Mouse (Mus musculus) CH12.LX (cell line): ENCODE results near the gene Ccdc85b.

ENCODE experiments used
- CHD1 ChIP-seq: IDR thresholded peaks from 2 replicates; pipeline ENCODE4 v1.6.1; 2012; ENCODE audit warnings: low read depth, low read length, improper control_type of control experiment, inconsistent platforms
- CHD2 ChIP-seq: IDR thresholded peaks from 2 replicates; pipeline ENCODE4 v1.6.1; 2011; ENCODE audit warnings: low read length, improper control_type of control experiment
- CTCF ChIP-seq, 2 experiments: IDR thresholded peaks in 1 of 2; conservative IDR thresholded peaks in 1 of 2; 2 replicates each; pipeline ENCODE4 v1.5.1; 2011 to 2012; ENCODE audit warnings: low read depth in 2 of 2, low read length in 2 of 2, improper control_type of control experiment in 1 of 2, inconsistent platforms in 1 of 2, mild to moderate bottlenecking in 1 of 2, moderate library complexity in 1 of 2
- EP300 ChIP-seq: IDR thresholded peaks from 2 replicates; pipeline ENCODE4 v1.6.1; 2011; ENCODE audit warnings: low read length, improper control_type of control experiment
- GABPA ChIP-seq: IDR thresholded peaks from 2 replicates; pipeline ENCODE4 v1.6.1; 2012; ENCODE audit warnings: low read depth, low read length, improper control_type of control experiment, inconsistent platforms; ENCODE audit not compliant: insufficient replicate concordance
- HCFC1 ChIP-seq: IDR thresholded peaks from 2 replicates; pipeline ENCODE4 v1.6.1; 2012; ENCODE audit warnings: low read depth, mild to moderate bottlenecking, inconsistent platforms, low read length, improper control_type of control experiment
- MAX ChIP-seq: IDR thresholded peaks from 2 replicates; pipeline ENCODE4 v1.6.1; 2011; ENCODE audit warnings: low read length, improper control_type of control experiment
- POLR2A ChIP-seq: IDR thresholded peaks from 2 replicates; pipeline ENCODE4 v1.6.1; 2011; ENCODE audit warnings: low read depth, mild to moderate bottlenecking, improper control_type of control experiment, low read length
- RAD21 ChIP-seq: IDR thresholded peaks from 2 replicates; pipeline ENCODE4 v1.6.1; 2011; ENCODE audit warnings: low read depth, mild to moderate bottlenecking, low read length, improper control_type of control experiment, moderate library complexity
- SIN3A ChIP-seq: IDR thresholded peaks from 2 replicates; pipeline ENCODE4 v1.6.1; 2012; ENCODE audit warnings: low read length, improper control_type of control experiment, inconsistent platforms
- SMC3 ChIP-seq: IDR thresholded peaks from 2 replicates; pipeline ENCODE4 v1.6.1; 2011; ENCODE audit warnings: low read depth, low read length, improper control_type of control experiment
- ZC3H11A ChIP-seq: IDR thresholded peaks from 2 replicates; pipeline ENCODE4 v1.6.1; 2012; ENCODE audit warnings: low read depth, mild to moderate bottlenecking, inconsistent platforms, low read length, improper control_type of control experiment

- no peak for TF ChIP-seq POLR2A
- no peak for TF ChIP-seq ZC3H11A
- TF ChIP-seq MAX, result no peak
- no peak for TF ChIP-seq CHD2
- TF ChIP-seq CTCF (conservative IDR thresholded peaks at IDR 0.05 in 1 of 2, IDR thresholded peaks at IDR 0.05 in 1 of 2; ENCODE audit: low read depth in 2 of 2, low read length in 2 of 2), result no peak
- TF ChIP-seq HCFC1, result no peak
- no peak for TF ChIP-seq GABPA
- no peak for TF ChIP-seq EP300
- TF ChIP-seq RAD21, result no peak
- no peak for TF ChIP-seq CHD1
- TF ChIP-seq SMC3, result no peak
- TF ChIP-seq SIN3A, result no peak
Observed at GRCm38 (mm10) chr19:5418750-5419466, 38.8 kb downstream of the Ccdc85b start.
